Mouse (Mus musculus): ENCODE measurements around the gene Prim1.

- no peak for TF ChIP-seq POLR2A (IDR thresholded peaks at IDR 0.05; ENCODE audit: extremely low read depth, insufficient read depth, low read length)
- TF ChIP-seq CTCF (IDR thresholded peaks at IDR 0.05; ENCODE audit: extremely low read depth, insufficient read depth, low read length): no peak
Measured at GRCm38 (mm10) chr10:128049741-128050140, 34.8 kb downstream of the Prim1 start.

Data from cortical plate, adult 2 months (tissue).